Mouse (Mus musculus): ENCODE data around the gene Per2. TPM values are rescaled to one million over a fixed set of nuclear protein-coding genes. Genes with fewer than 3 reads are reported as not detected.
A peak's percentile ranks its signal among the peaks of the same experiment; 100 is the strongest.

Gene Per2
- polyA plus RNA-seq, 2 experiments = 2.2 to 3.3 TPM

GRCm38 (mm10) chr1:91451547-91452084 lies 7.5 kb downstream of the Per2 start:
- H3K4me2 ChIP-seq (ENCODE audit: low read depth) = no peak overlapping the region
- H3K27me3 ChIP-seq (ENCODE audit: control insufficient read depth, insufficient read depth, low read length) = no peaks in the 10 kb centered on the region
- no peak for TF ChIP-seq CTCF (IDR thresholded peaks at IDR 0.05; ENCODE audit: low read depth)
- TF ChIP-seq EP300 (IDR thresholded peaks at IDR 0.05; ENCODE audit: low read depth) = no peak
- H3K4me1 ChIP-seq (replicated peaks; ENCODE audit: control insufficient read depth in 2 of 2, insufficient read depth in 2 of 2, low read length in 1 of 2) = peaks cover 8 to 20% of the 10 kb centered on the region in 2 experiments
- no peak for ATAC-seq (ENCODE audit: insufficient read depth)
- WGBS (ENCODE audit: insufficient replicate concordance) = 48% methylated on average over 5 of the region's 5 CpGs
- no peaks in the 10 kb centered on the region; the same call in none of the 2 replicates for H3K36me3 ChIP-seq (replicated peaks; ENCODE audit: control insufficient read depth, insufficient read depth, low read depth)
- no peak overlapping the region for H3K27ac ChIP-seq
- no peak for DNase-seq (ENCODE audit: low read depth in 3 of 3, low spot score in 3 of 3)
- no peak overlapping the region for H3K9ac ChIP-seq (replicated peaks)
- H3K9me3 ChIP-seq (ENCODE audit: control insufficient read depth, low read length) = no peaks in the 10 kb centered on the region; the same call in 1 of the 2 replicates
- H3K4me3 ChIP-seq (ENCODE audit: insufficient read depth in 1 of 2, low read depth in 2 of 2, low read length in 2 of 2) = no peak overlapping the region

- ATAC-seq (ENCODE audit: insufficient read depth) (no peak), DNase-seq (ENCODE audit: low read depth in 3 of 3, low spot score in 3 of 3) (no peak)
- H3K27me3 ChIP-seq (ENCODE audit: control insufficient read depth, insufficient read depth, low read length) = no peaks in the 10 kb centered on the region
- no peaks in the 10 kb centered on the region; the same call in 1 of the 2 replicates for H3K9me3 ChIP-seq (ENCODE audit: control insufficient read depth, low read length)
- 74% methylated on average over 5 of the region's 5 CpGs for WGBS (ENCODE audit: insufficient replicate concordance)
- no peak for TF ChIP-seq CTCF (IDR thresholded peaks at IDR 0.05; ENCODE audit: low read depth)
- TF ChIP-seq EP300 (IDR thresholded peaks at IDR 0.05; ENCODE audit: low read depth) = no peak
- no peak overlapping the region for H3K4me2 ChIP-seq (ENCODE audit: low read depth)
- H3K27ac ChIP-seq = no peak overlapping the region
- peaks cover 8 to 19% of the 10 kb centered on the region in 2 experiments for H3K4me1 ChIP-seq (replicated peaks; ENCODE audit: control insufficient read depth in 2 of 2, insufficient read depth in 2 of 2, low read length in 1 of 2)
- no peaks in the 10 kb centered on the region; the same call in none of the 2 replicates for H3K36me3 ChIP-seq (replicated peaks; ENCODE audit: control insufficient read depth, insufficient read depth, low read depth)
- H3K9ac ChIP-seq (replicated peaks) = no peak overlapping the region
- H3K4me3 ChIP-seq (ENCODE audit: insufficient read depth in 1 of 2, low read depth in 2 of 2, low read length in 2 of 2) = no peak overlapping the region
These were observed 8.3 kb downstream of the Per2 start for GRCm38 (mm10) chr1:91450851-91451250.

DNA sequence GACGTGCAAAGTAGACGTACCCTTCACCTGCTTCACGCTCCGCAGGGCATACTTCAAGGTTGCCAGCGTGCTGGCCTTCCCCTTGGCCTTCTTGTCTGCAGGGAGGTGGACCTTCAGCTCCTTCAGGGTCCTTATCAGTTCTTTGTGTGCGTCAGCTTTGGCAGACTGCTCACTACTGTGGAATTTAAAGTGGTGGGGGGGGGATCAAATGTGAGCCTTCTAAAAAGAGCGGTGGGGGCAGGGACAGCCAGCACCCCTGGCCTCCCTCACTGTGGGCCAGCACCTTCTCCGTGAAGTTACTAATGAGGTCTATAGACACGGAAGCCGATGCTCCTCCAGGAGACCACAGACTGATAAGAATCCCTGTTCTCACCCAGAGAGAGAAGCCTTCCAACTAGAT lies 10.4 kb downstream of the Per2 start:
- no peak overlapping the region for H3K27ac ChIP-seq
- TF ChIP-seq EP300 (IDR thresholded peaks at IDR 0.05; ENCODE audit: low read depth) (no peak), CTCF (IDR thresholded peaks at IDR 0.05; ENCODE audit: low read depth) (no peak)
- no peak for ATAC-seq (ENCODE audit: insufficient read depth)
- peaks cover 0 to 6% of the 10 kb centered on the region in 2 experiments; a peak in 2 of 4 replicates for H3K4me1 ChIP-seq (replicated peaks; ENCODE audit: control insufficient read depth in 2 of 2, insufficient read depth in 2 of 2, low read length in 1 of 2)
- WGBS (ENCODE audit: insufficient replicate concordance) = 69% methylated on average over 10 of the region's 10 CpGs
- H3K9ac ChIP-seq (replicated peaks) = no peak overlapping the region
- H3K9me3 ChIP-seq (ENCODE audit: control insufficient read depth, low read length) = no peaks in the 10 kb centered on the region; the same call in 1 of the 2 replicates
- no peaks in the 10 kb centered on the region; the same call in none of the 2 replicates for H3K36me3 ChIP-seq (replicated peaks; ENCODE audit: control insufficient read depth, insufficient read depth, low read depth)
- no peak for DNase-seq (ENCODE audit: low read depth in 3 of 3, low spot score in 3 of 3)
- no peak overlapping the region for H3K4me2 ChIP-seq (ENCODE audit: low read depth)
- no peaks in the 10 kb centered on the region for H3K27me3 ChIP-seq (ENCODE audit: control insufficient read depth, insufficient read depth, low read length)
- H3K4me3 ChIP-seq (ENCODE audit: insufficient read depth in 1 of 2, low read depth in 2 of 2, low read length in 2 of 2) = no peak overlapping the region

- DNase-seq (ENCODE audit: low read depth in 3 of 3, low spot score in 3 of 3) (no peak), ATAC-seq (ENCODE audit: insufficient read depth) (no peak)
- WGBS (ENCODE audit: insufficient replicate concordance) = 76% methylated on average over 4 of the region's 4 CpGs
- Histone ChIP-seq H3K9me3 (ENCODE audit: control insufficient read depth, low read length) (no peaks in the 10 kb centered on the region; the same call in 1 of the 2 replicates), H3K27me3 (ENCODE audit: control insufficient read depth, insufficient read depth, low read length) (no peaks in the 10 kb centered on the region), H3K4me3 (ENCODE audit: insufficient read depth in 1 of 2, low read depth in 2 of 2, low read length in 2 of 2) (no peak overlapping the region), H3K4me1 (replicated peaks; ENCODE audit: control insufficient read depth in 2 of 2, insufficient read depth in 2 of 2, low read length in 1 of 2) (peaks cover 0 to 3% of the 10 kb centered on the region in 2 experiments; a peak in 2 of 4 replicates), H3K27ac (no peak overlapping the region), H3K4me2 (ENCODE audit: low read depth) (no peak overlapping the region), H3K36me3 (replicated peaks; ENCODE audit: control insufficient read depth, insufficient read depth, low read depth) (no peaks in the 10 kb centered on the region; the same call in none of the 2 replicates), H3K9ac (replicated peaks) (no peak overlapping the region)
- TF ChIP-seq CTCF (IDR thresholded peaks at IDR 0.05; ENCODE audit: low read depth) (no peak), EP300 (IDR thresholded peaks at IDR 0.05; ENCODE audit: low read depth) (no peak)
These were observed 12.6 kb downstream of the Per2 start for GRCm38 (mm10) chr1:91446511-91446910.

DNA sequence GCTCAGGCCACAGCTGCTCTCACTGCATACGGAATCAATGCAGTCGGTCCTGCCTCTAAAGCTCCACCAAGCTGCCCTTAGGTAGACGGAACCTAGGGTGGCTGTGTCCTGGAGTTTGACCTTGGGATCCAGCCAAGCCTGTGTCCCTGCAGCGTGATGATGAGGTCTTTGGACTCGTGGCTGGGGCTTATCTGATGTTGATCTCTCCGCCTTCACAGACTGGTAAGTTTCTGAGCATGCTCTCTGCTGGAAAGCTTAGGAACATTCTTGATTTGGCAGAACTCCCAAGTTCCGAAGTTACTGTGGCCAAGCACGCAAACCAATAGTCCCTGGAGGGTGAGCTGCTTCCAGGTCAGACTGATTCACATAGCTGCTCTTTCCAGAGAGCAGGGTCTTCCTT lies 13.1 kb downstream of the Per2 start:
- TF ChIP-seq EP300 (IDR thresholded peaks at IDR 0.05; ENCODE audit: low read depth) (no peak), CTCF (IDR thresholded peaks at IDR 0.05; ENCODE audit: low read depth) (no peak)
- no peak overlapping the region for H3K9ac ChIP-seq (replicated peaks)
- H3K4me3 ChIP-seq (ENCODE audit: insufficient read depth in 1 of 2, low read depth in 2 of 2, low read length in 2 of 2) = no peak overlapping the region
- 60% methylated on average over 8 of the region's 8 CpGs for WGBS (ENCODE audit: insufficient replicate concordance)
- H3K27ac ChIP-seq = no peak overlapping the region
- no peaks in the 10 kb centered on the region; the same call in none of the 2 replicates for H3K36me3 ChIP-seq (replicated peaks; ENCODE audit: control insufficient read depth, insufficient read depth, low read depth)
- H3K4me1 ChIP-seq (replicated peaks; ENCODE audit: control insufficient read depth in 2 of 2, insufficient read depth in 2 of 2, low read length in 1 of 2) = peaks cover 0 to 3% of the 10 kb centered on the region in 2 experiments; a peak in 2 of 4 replicates
- H3K9me3 ChIP-seq (ENCODE audit: control insufficient read depth, low read length) = no peaks in the 10 kb centered on the region; the same call in 1 of the 2 replicates
- DNase-seq (ENCODE audit: low read depth in 3 of 3, low spot score in 3 of 3) (no peak), ATAC-seq (ENCODE audit: insufficient read depth) (peak; percentile 73)
- no peaks in the 10 kb centered on the region for H3K27me3 ChIP-seq (ENCODE audit: control insufficient read depth, insufficient read depth, low read length)
- no peak overlapping the region for H3K4me2 ChIP-seq (ENCODE audit: low read depth)

Measured in liver, embryonic 14.5 days (tissue).